In the genomic region with DNA sequence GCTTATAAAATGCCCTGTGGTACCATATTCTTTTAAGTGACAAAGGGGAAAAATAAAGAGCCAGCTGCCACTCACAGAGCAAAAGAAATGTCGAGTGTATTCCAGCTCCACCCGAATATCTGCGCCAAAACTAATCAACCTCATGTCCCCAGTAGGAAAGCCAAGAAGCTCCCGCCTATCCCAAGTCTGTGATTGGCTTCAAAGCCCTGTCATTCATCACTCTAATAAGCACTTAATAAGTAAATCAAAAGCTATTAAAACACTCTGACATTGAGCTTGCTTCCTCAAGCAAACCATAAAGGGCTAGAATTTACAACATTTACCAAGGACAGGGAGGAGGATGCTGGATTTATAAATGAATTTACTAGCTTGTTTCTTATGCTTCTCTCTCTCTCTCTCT, we compare ENCODE assay signal across 15 mouse cellular contexts.
DNase-seq lines count a peak whose midpoint lies in the region; ATAC-seq lines count a peak whose summit lies in the region.
"Had no signal": no experiment of that assay in that cellular context is flagged by ENCODE, and none has a peak within 500 bp of the region (broad histone marks: within the 10 kb centered on the region; RNA-seq: fewer than 3 reads in every experiment).

No protein-coding gene starts in this region.

- peak; percentile 26 for DNase-seq in hindbrain, embryonic 11.5 days (ENCODE audit: low spot score)
- DNase-seq in adrenal gland, adult 8-10 months = no peak
- DNase-seq in layer of hippocampus, postnatal 36 days = no peak
- no peak for DNase-seq in urinary bladder, postnatal 25 days (ENCODE audit: low spot score)
- DNase-seq: adrenal gland, postnatal 10 days; cerebellum, adult 8-10 months; heart, adult 11 months; kidney, adult 11 months; thymus, postnatal 25 days had no signal

- H3K9me3 ChIP-seq in heart, embryonic 12.5 days (replicated peaks) = no peaks in the 10 kb centered on the region
- no peaks in the 10 kb centered on the region for H3K9me3 ChIP-seq in heart, embryonic 11.5 days (replicated peaks; ENCODE audit: control insufficient read depth, low read length)
- H3K9me3 ChIP-seq in embryonic facial prominence, embryonic 13.5 days = no peaks in the 10 kb centered on the region
- H3K9me3 ChIP-seq in hindbrain, embryonic 11.5 days (ENCODE audit: control insufficient read depth, low read length) = no peaks in the 10 kb centered on the region
- H3K9me3 ChIP-seq in midbrain, embryonic 16.5 days (replicated peaks; ENCODE audit: control insufficient read depth, low read length, poor library complexity, severe bottlenecking) = no peaks in the 10 kb centered on the region

- H3K27me3 ChIP-seq in heart, embryonic 12.5 days (replicated peaks) = no peaks in the 10 kb centered on the region
- no peaks in the 10 kb centered on the region for H3K27me3 ChIP-seq in heart, embryonic 11.5 days (ENCODE audit: control insufficient read depth, insufficient read depth, low read length)
- H3K27me3 ChIP-seq in embryonic facial prominence, embryonic 13.5 days = peaks cover 4% of the 10 kb centered on the region; the same call in 1 of the 2 replicates
- H3K27me3 ChIP-seq in hindbrain, embryonic 11.5 days (ENCODE audit: control insufficient read depth, insufficient read depth, low read length) = no peaks in the 10 kb centered on the region
- H3K27me3 ChIP-seq in midbrain, embryonic 16.5 days (ENCODE audit: control insufficient read depth, insufficient read depth, low read depth, low read length) = no peaks in the 10 kb centered on the region

- peaks cover 10% of the 10 kb centered on the region; the same call in 1 of the 2 replicates for H3K4me1 ChIP-seq in heart, embryonic 12.5 days (replicated peaks)
- H3K4me1 ChIP-seq in heart, embryonic 11.5 days (ENCODE audit: control insufficient read depth, insufficient read depth, low read length) = no peaks in the 10 kb centered on the region
- H3K4me1 ChIP-seq in embryonic facial prominence, embryonic 13.5 days = peaks cover 7% of the 10 kb centered on the region; the same call in 1 of the 2 replicates
- peaks cover 4% of the 10 kb centered on the region; the same call in 1 of the 2 replicates for H3K4me1 ChIP-seq in hindbrain, embryonic 11.5 days (replicated peaks; ENCODE audit: control insufficient read depth, insufficient read depth, low read length)
- H3K4me1 ChIP-seq in midbrain, embryonic 16.5 days (ENCODE audit: control insufficient read depth, insufficient read depth, low read length) = peaks cover 25% of the 10 kb centered on the region

- 35% methylated on average over 4 of the region's 4 CpGs for whole genome bisulfite sequencing in heart, embryonic 12.5 days
- WGBS in heart, embryonic 11.5 days (ENCODE audit: insufficient replicate concordance) = 25% methylated on average over 4 of the region's 4 CpGs
- 17% methylated on average over 4 of the region's 4 CpGs for WGBS in embryonic facial prominence, embryonic 13.5 days
- 9% methylated on average over 4 of the region's 4 CpGs for WGBS in hindbrain, embryonic 11.5 days
- 2% methylated on average over 4 of the region's 4 CpGs for WGBS in midbrain, embryonic 16.5 days

- H3K4me2 ChIP-seq in heart, embryonic 12.5 days = peak overlapping the region; percentile 62; the same call in 1 of the 2 replicates
- H3K4me2 ChIP-seq in heart, embryonic 11.5 days = no peak overlapping the region
- peak overlapping the region; percentile 49; the same call in 1 of the 2 replicates for H3K4me2 ChIP-seq in embryonic facial prominence, embryonic 13.5 days
- H3K4me2 ChIP-seq in hindbrain, embryonic 11.5 days (replicated peaks; ENCODE audit: low read depth, low read length) = 0 out of 2 replicates have a peak overlapping the region, but pooled peaks have one; percentile 7
- H3K4me2 ChIP-seq in midbrain, embryonic 16.5 days (ENCODE audit: low read length) = peak overlapping the region; percentile 52

- no peak for ATAC-seq in heart, embryonic 12.5 days (ENCODE audit: insufficient number of reproducible peaks, low FRiP score)
- no peak for ATAC-seq in heart, embryonic 11.5 days (replicated peaks; ENCODE audit: insufficient number of reproducible peaks, low FRiP score, low TSS enrichment)
- ATAC-seq in embryonic facial prominence, embryonic 13.5 days (ENCODE audit: insufficient number of reproducible peaks, insufficient read depth, low FRiP score, low TSS enrichment, low read depth) = no peak
- no peak for ATAC-seq in hindbrain, embryonic 11.5 days (ENCODE audit: low FRiP score)
- ATAC-seq in midbrain, embryonic 16.5 days = peak; percentile 47; the same call in 1 of the 2 replicates
- ATAC-seq: Patski had no signal

- H3K27ac ChIP-seq in heart, embryonic 12.5 days (ENCODE audit: poor library complexity, severe bottlenecking) = no peak overlapping the region
- no peak overlapping the region for H3K27ac ChIP-seq in heart, embryonic 11.5 days (ENCODE audit: low read depth, low read length)
- H3K27ac ChIP-seq in embryonic facial prominence, embryonic 13.5 days = no peak overlapping the region
- no peak overlapping the region for H3K27ac ChIP-seq in hindbrain, embryonic 11.5 days (ENCODE audit: low read depth, low read length)
- H3K27ac ChIP-seq in midbrain, embryonic 16.5 days (ENCODE audit: low read length) = no peak overlapping the region; the same call in none of the 2 replicates
- H3K27ac ChIP-seq: liver, embryonic 14.5 days had no signal

- no peak overlapping the region for H3K4me3 ChIP-seq in heart, embryonic 12.5 days
- no peak overlapping the region for H3K4me3 ChIP-seq in heart, embryonic 11.5 days (ENCODE audit: low read depth, low read length)
- H3K4me3 ChIP-seq in embryonic facial prominence, embryonic 13.5 days = no peak overlapping the region
- no peak overlapping the region for H3K4me3 ChIP-seq in hindbrain, embryonic 11.5 days (ENCODE audit: low read depth, low read length)
- H3K4me3 ChIP-seq in midbrain, embryonic 16.5 days (ENCODE audit: low read depth, low read length) = no peak overlapping the region

- no peak overlapping the region for H3K9ac ChIP-seq in heart, embryonic 12.5 days
- no peak overlapping the region for H3K9ac ChIP-seq in heart, embryonic 11.5 days (ENCODE audit: low read depth, low read length)
- no peak overlapping the region for H3K9ac ChIP-seq in embryonic facial prominence, embryonic 13.5 days
- no peak overlapping the region for H3K9ac ChIP-seq in hindbrain, embryonic 11.5 days (ENCODE audit: low read depth, low read length)
- H3K9ac ChIP-seq in midbrain, embryonic 16.5 days (ENCODE audit: low read depth, low read length) = no peak overlapping the region
- H3K9ac ChIP-seq: liver, embryonic 14.5 days had no signal

- no peaks in the 10 kb centered on the region for H3K36me3 ChIP-seq in heart, embryonic 12.5 days
- H3K36me3 ChIP-seq in heart, embryonic 11.5 days (ENCODE audit: control insufficient read depth, insufficient read depth, low read length) = no peaks in the 10 kb centered on the region
- no peaks in the 10 kb centered on the region for H3K36me3 ChIP-seq in embryonic facial prominence, embryonic 13.5 days
- H3K36me3 ChIP-seq in hindbrain, embryonic 11.5 days (ENCODE audit: control insufficient read depth, insufficient read depth, low read length) = no peaks in the 10 kb centered on the region
- no peaks in the 10 kb centered on the region for H3K36me3 ChIP-seq in midbrain, embryonic 16.5 days (ENCODE audit: control insufficient read depth, insufficient read depth, low read length)
